Mouse (Mus musculus): ENCODE measurements around the gene Slc26a5. TPM values are rescaled to one million over a fixed set of nuclear protein-coding genes. Genes with fewer than 3 reads are reported as not detected.
A peak's percentile ranks its signal among the peaks of the same experiment; 100 is the strongest.

The Slc26a5 gene
- not detected for polyA plus RNA-seq (2012; fragmentation: generic; extraction: Trizol)

DNA sequence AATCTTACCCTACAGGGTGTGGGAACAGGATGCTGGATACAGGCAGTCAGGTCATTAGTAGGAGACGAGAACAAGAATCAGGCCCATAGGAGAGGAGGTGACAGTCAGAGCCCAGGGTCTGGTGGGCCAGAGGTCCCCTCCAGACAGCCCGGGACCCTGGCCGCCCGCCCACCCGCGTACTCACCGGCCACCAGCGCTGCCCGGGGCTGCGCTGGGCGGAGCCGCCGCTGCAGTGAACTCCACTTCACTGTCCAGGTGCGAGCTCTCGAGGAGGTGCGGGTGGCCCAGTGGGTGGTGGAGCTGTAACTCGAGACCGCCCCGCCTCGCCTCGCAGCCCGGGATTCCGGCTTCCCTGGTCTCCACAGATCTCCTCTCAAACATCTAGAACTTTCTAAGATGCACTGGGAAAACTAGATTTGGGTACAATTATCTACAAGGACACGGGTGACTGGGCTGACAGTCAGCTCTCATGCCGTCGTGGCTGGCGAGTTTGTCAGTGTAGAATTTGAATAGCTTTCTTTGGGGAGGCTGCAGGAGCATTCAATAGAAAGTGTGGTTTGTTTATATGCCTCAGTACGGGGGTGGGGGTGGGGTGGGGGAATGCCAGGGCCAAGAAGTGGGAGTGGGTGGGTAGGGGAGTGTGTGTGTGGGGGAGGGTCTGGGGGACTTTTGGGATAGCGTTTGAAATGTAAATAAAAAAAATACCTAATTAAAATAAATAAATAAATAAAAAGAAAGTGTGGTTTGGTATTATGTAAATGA, at the start of gene Slc26a5:
Gene Slc26a5, minus strand, starts transcription at position 259 of the 762 bp plus-strand sequence.
- Histone ChIP-seq H3ac (ENCODE audit: control insufficient read depth, insufficient read length) (no peak within 1 kb of the TSS), H3K79me2 (ENCODE audit: control insufficient read depth, insufficient read depth) (no peaks in the 10 kb centered on the region), H3K36me3 (ENCODE audit: control insufficient read depth, insufficient read depth) (no peaks in the 10 kb centered on the region), H3K4me3 (no peak within 1 kb of the TSS), H3K4me2 (ENCODE audit: low read depth) (peak within 1 kb of the TSS; percentile 2), H3K27me3 (ENCODE audit: control insufficient read depth, insufficient read depth, insufficient read length) (peaks cover 11% of the 10 kb centered on the region)
- TF ChIP-seq POLR2A (IDR thresholded peaks at IDR 0.05; ENCODE audit: insufficient read length, low read depth) (no peak), MYOG (IDR thresholded peaks at IDR 0.05; ENCODE audit: control insufficient read depth in 1 of 3, insufficient read depth in 1 of 3, insufficient read length in 2 of 3, low read depth in 2 of 3) (no peak)

DNA sequence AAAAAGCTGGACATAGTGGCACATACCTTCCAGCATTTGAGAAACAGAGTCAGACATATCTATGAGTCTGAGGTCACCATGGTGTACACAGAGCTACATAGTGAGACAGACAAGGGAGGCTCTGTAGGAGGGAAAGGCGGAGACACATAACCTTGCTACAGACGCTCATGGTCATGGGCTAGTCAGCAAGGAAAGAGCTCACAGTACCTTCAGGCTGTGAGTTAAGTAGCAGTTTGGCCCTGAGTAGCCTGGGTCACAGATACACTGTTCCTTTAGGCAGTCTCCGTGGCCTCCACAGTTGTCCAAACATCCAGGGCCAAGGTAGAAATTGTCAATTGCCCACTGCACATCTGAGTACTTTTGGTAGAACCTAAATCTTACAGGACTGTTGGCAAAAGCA, 49.4 kb upstream of the Slc26a5 start:
- no peak for TF ChIP-seq REST (IDR thresholded peaks at IDR 0.05; ENCODE audit: insufficient read depth, insufficient read length)
- TF ChIP-seq SRF (IDR thresholded peaks at IDR 0.05; ENCODE audit: control insufficient read depth, insufficient read length, low read depth): no peak
- no peak for TF ChIP-seq CEBPB (IDR thresholded peaks at IDR 0.05; ENCODE audit: insufficient read depth, poor library complexity, severe bottlenecking)
- no peak for TF ChIP-seq MYOD1 (IDR thresholded peaks at IDR 0.05; ENCODE audit: control insufficient read depth in 1 of 3, insufficient read length in 2 of 3, low read depth in 2 of 3)
- no peak for TF ChIP-seq TCF12 (IDR thresholded peaks at IDR 0.05; ENCODE audit: insufficient read depth, poor library complexity, severe bottlenecking)
- no peak for TF ChIP-seq POLR2A (IDR thresholded peaks at IDR 0.05; ENCODE audit: insufficient read length, low read depth)
- TF ChIP-seq MYOG (IDR thresholded peaks at IDR 0.05; ENCODE audit: control insufficient read depth in 1 of 3, insufficient read depth in 1 of 3, insufficient read length in 2 of 3, low read depth in 2 of 3): no peak
- TF ChIP-seq POLR2AphosphoS2 (IDR thresholded peaks at IDR 0.05; ENCODE audit: insufficient read length, low read depth): no peak
- TF ChIP-seq MAX (IDR thresholded peaks at IDR 0.05; ENCODE audit: low read depth): no peak
- TF ChIP-seq E2F4 (IDR thresholded peaks at IDR 0.05; ENCODE audit: insufficient read depth): no peak
- TF ChIP-seq USF1 (IDR thresholded peaks at IDR 0.05; ENCODE audit: low read depth): no peak

DNA sequence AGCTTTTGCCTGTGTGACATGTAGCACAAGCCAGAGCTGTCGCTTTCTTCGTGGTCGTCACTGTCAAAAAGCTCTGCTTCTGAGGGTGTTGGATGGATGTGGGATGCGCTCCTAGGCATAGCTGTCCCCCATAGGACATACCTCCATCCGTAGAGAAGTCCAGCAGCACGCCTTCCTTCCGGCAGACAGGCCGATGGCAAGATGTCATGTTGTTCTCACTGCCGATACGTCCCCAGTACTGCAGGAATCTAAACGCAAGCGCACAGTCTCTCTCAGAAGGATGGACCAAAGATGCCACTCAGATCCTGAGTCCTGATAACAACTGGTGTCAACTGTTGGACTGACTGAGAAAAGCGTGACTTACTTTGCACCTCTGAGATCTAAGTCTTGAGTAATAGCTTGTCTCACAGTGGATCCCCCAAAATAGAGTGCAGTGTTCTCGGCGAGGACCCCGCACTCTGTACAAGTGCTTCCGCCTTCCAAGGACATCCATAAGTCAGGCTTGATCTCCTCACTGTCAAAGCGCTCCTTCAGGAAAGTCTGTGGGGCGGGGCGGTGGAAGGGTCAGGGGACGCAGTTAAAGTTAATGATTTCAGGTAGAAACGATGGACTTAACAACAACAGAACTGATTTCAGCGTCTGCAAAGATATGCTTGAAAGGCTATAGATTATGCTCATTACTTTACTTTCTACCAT, 47.6 kb upstream of the Slc26a5 start:
- no peak for TF ChIP-seq MYOG (IDR thresholded peaks at IDR 0.05; ENCODE audit: control insufficient read depth in 1 of 3, insufficient read depth in 1 of 3, insufficient read length in 2 of 3, low read depth in 2 of 3)
- no peak for TF ChIP-seq REST (IDR thresholded peaks at IDR 0.05; ENCODE audit: insufficient read depth, insufficient read length)
- no peak for TF ChIP-seq USF1 (IDR thresholded peaks at IDR 0.05; ENCODE audit: low read depth)
- no peak for TF ChIP-seq SRF (IDR thresholded peaks at IDR 0.05; ENCODE audit: control insufficient read depth, insufficient read length, low read depth)
- no peak for TF ChIP-seq POLR2A (IDR thresholded peaks at IDR 0.05; ENCODE audit: insufficient read length, low read depth)
- TF ChIP-seq POLR2AphosphoS2 (IDR thresholded peaks at IDR 0.05; ENCODE audit: insufficient read length, low read depth): no peak
- no peak for TF ChIP-seq E2F4 (IDR thresholded peaks at IDR 0.05; ENCODE audit: insufficient read depth)
- TF ChIP-seq TCF12 (IDR thresholded peaks at IDR 0.05; ENCODE audit: insufficient read depth, poor library complexity, severe bottlenecking): no peak
- TF ChIP-seq MAX (IDR thresholded peaks at IDR 0.05; ENCODE audit: low read depth): no peak
- no peak for TF ChIP-seq CEBPB (IDR thresholded peaks at IDR 0.05; ENCODE audit: insufficient read depth, poor library complexity, severe bottlenecking)
- Histone ChIP-seq H3K79me2 (ENCODE audit: control insufficient read depth, insufficient read depth) (no peaks in the 10 kb centered on the region), H3K4me2 (ENCODE audit: low read depth) (no peak overlapping the region), H3K4me3 (no peak overlapping the region), H3ac (ENCODE audit: control insufficient read depth, insufficient read length) (no peak overlapping the region), H3K27me3 (ENCODE audit: control insufficient read depth, insufficient read depth, insufficient read length) (no peaks in the 10 kb centered on the region), H3K36me3 (ENCODE audit: control insufficient read depth, insufficient read depth) (no peaks in the 10 kb centered on the region)

More for the DNA sequence above, 49.4 kb upstream of the Slc26a5 start:
- H3ac ChIP-seq (ENCODE audit: control insufficient read depth, insufficient read length): no peak overlapping the region
- H3K79me2 ChIP-seq (ENCODE audit: control insufficient read depth, insufficient read depth): no peaks in the 10 kb centered on the region
- no peaks in the 10 kb centered on the region for H3K36me3 ChIP-seq (ENCODE audit: control insufficient read depth, insufficient read depth)
- H3K27me3 ChIP-seq (ENCODE audit: control insufficient read depth, insufficient read depth, insufficient read length): no peaks in the 10 kb centered on the region
- no peak overlapping the region for H3K4me2 ChIP-seq (ENCODE audit: low read depth)
- H3K4me3 ChIP-seq: no peak overlapping the region

DNA sequence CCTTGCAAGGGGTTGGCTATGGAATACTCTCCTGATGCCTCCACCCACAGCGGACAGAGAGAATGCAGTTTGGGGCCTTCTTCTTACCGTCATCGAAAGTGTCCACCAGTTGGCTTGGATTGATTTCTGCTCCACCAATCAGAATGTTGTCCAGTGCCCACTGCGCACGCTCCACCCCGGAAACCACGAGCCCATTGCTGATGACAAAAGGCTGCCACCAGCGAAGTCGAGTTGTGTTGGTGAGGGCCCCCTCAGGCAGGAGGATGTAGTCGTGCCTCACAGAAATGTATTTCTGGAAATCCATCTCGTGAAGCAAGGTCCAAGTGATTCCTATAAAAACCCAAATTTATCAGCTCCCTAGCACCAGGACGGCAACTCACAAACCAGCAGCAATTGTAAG, 45.3 kb upstream of the Slc26a5 start:
- no peaks in the 10 kb centered on the region for H3K27me3 ChIP-seq (ENCODE audit: control insufficient read depth, insufficient read depth, insufficient read length)
- no peak overlapping the region for H3K4me3 ChIP-seq
- no peaks in the 10 kb centered on the region for H3K79me2 ChIP-seq (ENCODE audit: control insufficient read depth, insufficient read depth)
- no peaks in the 10 kb centered on the region for H3K36me3 ChIP-seq (ENCODE audit: control insufficient read depth, insufficient read depth)
- no peak for TF ChIP-seq MYOD1 (IDR thresholded peaks at IDR 0.05; ENCODE audit: control insufficient read depth in 1 of 3, insufficient read length in 2 of 3, low read depth in 2 of 3)
- TF ChIP-seq MAX (IDR thresholded peaks at IDR 0.05; ENCODE audit: low read depth): no peak
- no peak for TF ChIP-seq TCF12 (IDR thresholded peaks at IDR 0.05; ENCODE audit: insufficient read depth, poor library complexity, severe bottlenecking)
- no peak for TF ChIP-seq USF1 (IDR thresholded peaks at IDR 0.05; ENCODE audit: low read depth)
- no peak for TF ChIP-seq CEBPB (IDR thresholded peaks at IDR 0.05; ENCODE audit: insufficient read depth, poor library complexity, severe bottlenecking)
- TF ChIP-seq E2F4 (IDR thresholded peaks at IDR 0.05; ENCODE audit: insufficient read depth): no peak
- no peak for TF ChIP-seq REST (IDR thresholded peaks at IDR 0.05; ENCODE audit: insufficient read depth, insufficient read length)
- no peak for TF ChIP-seq POLR2A (IDR thresholded peaks at IDR 0.05; ENCODE audit: insufficient read length, low read depth)
- TF ChIP-seq POLR2AphosphoS2 (IDR thresholded peaks at IDR 0.05; ENCODE audit: insufficient read length, low read depth): no peak
- H3ac ChIP-seq (ENCODE audit: control insufficient read depth, insufficient read length): no peak overlapping the region
- H3K4me2 ChIP-seq (ENCODE audit: low read depth): no peak overlapping the region

DNA sequence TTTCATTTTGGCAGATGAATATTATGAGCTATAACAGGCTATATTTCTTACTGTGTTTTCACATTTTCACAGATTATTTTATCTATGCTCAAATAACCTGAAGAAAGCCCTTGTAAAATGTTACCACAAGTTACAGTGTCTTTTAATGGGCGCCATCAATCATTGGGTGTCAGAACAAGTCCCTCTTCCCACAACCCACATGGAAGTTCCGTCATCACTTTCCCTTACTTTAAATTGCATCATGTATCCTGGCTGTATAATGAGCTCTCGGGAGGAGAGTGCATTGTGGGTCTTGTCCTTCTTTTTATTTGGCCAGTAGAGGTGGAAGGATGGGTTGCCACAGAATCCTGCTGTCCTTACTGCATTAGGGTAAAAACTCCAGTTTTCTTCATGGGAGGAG, 44.3 kb upstream of the Slc26a5 start:
- TF ChIP-seq CEBPB (IDR thresholded peaks at IDR 0.05; ENCODE audit: insufficient read depth, poor library complexity, severe bottlenecking) (peak; percentile 89), POLR2AphosphoS2 (IDR thresholded peaks at IDR 0.05; ENCODE audit: insufficient read length, low read depth) (no peak)
- H3ac ChIP-seq (ENCODE audit: control insufficient read depth, insufficient read length): no peak overlapping the region
- H3K4me3 ChIP-seq: no peak overlapping the region

More for the DNA sequence above, 44.3 kb upstream of the Slc26a5 start:
- H3K27me3 ChIP-seq (ENCODE audit: control insufficient read depth, insufficient read depth, insufficient read length): no peaks in the 10 kb centered on the region
- H3K79me2 ChIP-seq (ENCODE audit: control insufficient read depth, insufficient read depth): no peaks in the 10 kb centered on the region
- H3K4me2 ChIP-seq (ENCODE audit: low read depth): peak overlapping the region; percentile 18
- no peaks in the 10 kb centered on the region for H3K36me3 ChIP-seq (ENCODE audit: control insufficient read depth, insufficient read depth)

Data from myocyte (in vitro differentiated cells).